Comparison of ENCODE assay signal across 8 mouse cellular contexts in the genomic region with DNA sequence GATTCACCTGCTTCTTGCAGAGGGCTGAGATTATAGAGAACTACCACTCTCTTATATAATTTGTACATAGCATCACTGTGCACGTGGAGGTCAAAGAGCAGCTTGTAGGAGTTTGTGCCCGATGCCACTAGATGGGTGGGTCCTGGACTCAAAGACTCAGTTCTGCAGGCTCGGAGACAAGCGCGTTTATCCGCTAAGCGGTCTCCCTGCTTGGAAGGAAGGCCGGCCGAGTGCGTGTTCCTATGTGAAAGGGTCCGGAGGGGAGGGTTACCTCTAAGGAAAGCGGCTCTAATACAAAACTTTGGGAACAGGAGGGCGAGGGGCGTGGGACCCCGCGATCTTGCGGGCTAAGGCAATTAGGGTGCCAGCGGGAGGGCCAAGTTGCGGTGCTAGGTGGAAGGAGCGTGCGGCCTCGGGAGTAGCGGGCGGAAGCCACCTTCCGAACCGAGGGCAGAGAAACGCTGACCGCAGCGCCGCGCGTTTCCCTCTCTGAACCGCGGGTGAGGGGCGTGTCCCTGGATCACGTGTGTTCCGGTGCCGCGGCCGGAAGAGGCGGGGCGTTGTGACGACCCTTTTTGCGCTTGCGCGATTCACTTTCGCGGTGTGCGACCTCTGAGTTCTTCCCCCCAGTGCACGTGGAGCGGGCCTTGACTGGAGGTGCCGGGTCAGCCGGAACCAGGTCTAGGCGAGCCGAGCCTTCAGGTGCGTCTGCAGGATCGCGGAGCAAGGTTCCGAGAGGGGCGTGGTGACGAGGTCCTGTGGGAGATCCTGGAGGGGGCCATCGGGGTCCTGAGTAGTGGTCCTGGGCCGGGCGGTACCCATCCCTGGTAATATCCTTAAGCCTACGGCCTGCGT. TPM values are rescaled to one million over a fixed set of nuclear protein-coding genes. Genes with fewer than 3 reads are reported as not detected.
A peak's percentile ranks its signal among the peaks of the same experiment; 100 is the strongest.
DNase-seq lines count a peak whose midpoint lies in the region; ATAC-seq lines count a peak whose summit lies in the region.

A gene (plus strand): TSS at position 608 of the 855 bp plus-strand sequence.

- under 1% methylated on average over 66 of the region's 66 CpGs for WGBS in heart, embryonic 13.5 days
- WGBS in liver, embryonic 15.5 days (ENCODE audit: insufficient replicate concordance), result under 1% methylated on average over 66 of the region's 66 CpGs
- WGBS in neural tube, embryonic 12.5 days, result under 1% methylated on average over 66 of the region's 66 CpGs

- peak within 1 kb of the TSS; percentile 86 for H3K4me3 ChIP-seq in heart, embryonic 13.5 days
- peak within 1 kb of the TSS; percentile 94 for H3K4me3 ChIP-seq in liver, embryonic 15.5 days (replicated peaks)
- H3K4me3 ChIP-seq in neural tube, embryonic 12.5 days, result peak within 1 kb of the TSS; percentile 87

- peak; percentile 93 for ATAC-seq in erythroid progenitor cell, adult 5-6 weeks (replicated peaks; ENCODE audit: low FRiP score, poor library complexity, severe bottlenecking)
- peak; percentile 90 for ATAC-seq in heart, embryonic 13.5 days (ENCODE audit: extremely low read depth, insufficient number of reproducible peaks, low FRiP score, low TSS enrichment)
- peak; percentile 85 for ATAC-seq in liver, embryonic 15.5 days (ENCODE audit: insufficient read depth)
- peak; percentile 95 for ATAC-seq in neural tube, embryonic 12.5 days (ENCODE audit: low FRiP score, low read depth)

- H3K36me3 ChIP-seq in heart, embryonic 13.5 days, result peaks cover 78% of the 10 kb centered on the region
- H3K36me3 ChIP-seq in liver, embryonic 15.5 days (replicated peaks), result peaks cover 75% of the 10 kb centered on the region
- peaks cover 65% of the 10 kb centered on the region for H3K36me3 ChIP-seq in neural tube, embryonic 12.5 days

- peak; percentile 97 for DNase-seq in CD4-positive, CD25-positive, alpha-beta regulatory T cell, adult 2 months (ENCODE audit: low read depth, low spot score)
- DNase-seq in brain, embryonic 18.5 days (ENCODE audit: low read depth, low spot score), result peak; percentile 78
- peak; percentile 93 for DNase-seq in kidney, postnatal 10 days
- DNase-seq in telencephalon, adult 2 months (ENCODE audit: low read depth, low spot score), result peak; percentile 74

- peak within 1 kb of the TSS; percentile 94 for H3K9ac ChIP-seq in heart, embryonic 13.5 days
- peak within 1 kb of the TSS; percentile 79 for H3K9ac ChIP-seq in liver, embryonic 15.5 days
- H3K9ac ChIP-seq in neural tube, embryonic 12.5 days, result peak within 1 kb of the TSS; percentile 56

- H3K4me2 ChIP-seq in heart, embryonic 13.5 days, result peak within 1 kb of the TSS; percentile 92
- H3K4me2 ChIP-seq in liver, embryonic 15.5 days, result peak within 1 kb of the TSS; percentile 89
- peak within 1 kb of the TSS; percentile 95 for H3K4me2 ChIP-seq in neural tube, embryonic 12.5 days (replicated peaks)

- peak within 1 kb of the TSS; percentile 90 for H3K27ac ChIP-seq in heart, embryonic 13.5 days (replicated peaks)
- H3K27ac ChIP-seq in liver, embryonic 15.5 days (replicated peaks), result peak within 1 kb of the TSS; percentile 83
- no peak within 1 kb of the TSS for H3K27ac ChIP-seq in neural tube, embryonic 12.5 days

- no peaks in the 10 kb centered on the region for H3K9me3 ChIP-seq in heart, embryonic 13.5 days
- no peaks in the 10 kb centered on the region for H3K9me3 ChIP-seq in liver, embryonic 15.5 days (replicated peaks)
- no peaks in the 10 kb centered on the region for H3K9me3 ChIP-seq in neural tube, embryonic 12.5 days

- no peaks in the 10 kb centered on the region for H3K27me3 ChIP-seq in heart, embryonic 13.5 days (replicated peaks)
- H3K27me3 ChIP-seq in liver, embryonic 15.5 days, result no peaks in the 10 kb centered on the region
- H3K27me3 ChIP-seq in neural tube, embryonic 12.5 days (replicated peaks), result no peaks in the 10 kb centered on the region

- H3K4me1 ChIP-seq in heart, embryonic 13.5 days, result peaks cover 18% of the 10 kb centered on the region
- H3K4me1 ChIP-seq in liver, embryonic 15.5 days (replicated peaks), result peaks cover 24% of the 10 kb centered on the region
- H3K4me1 ChIP-seq in neural tube, embryonic 12.5 days, result peaks cover 10% of the 10 kb centered on the region

RNA-seq across cellular contexts. Expression of the gene that starts here (rescaled TPM):
- 6.7 and 17.3 TPM in 2 replicates for total RNA-seq in erythroid progenitor cell, adult 5-6 weeks (2015; ENCODE audit: low replicate concordance)
- total RNA-seq in erythroid progenitor cell, adult 5-6 weeks (2017; ENCODE audit: low replicate concordance), result 5.7 and 8.9 TPM in 2 replicates
- 42.7 and 48.1 TPM in 2 replicates for polyA plus RNA-seq in heart, embryonic 13.5 days (2015; fragmentation: Nextera tagmentation; extraction: Ambion mirVana)
- 32.1 and 33.5 TPM in 2 replicates for polyA plus RNA-seq in liver, embryonic 15.5 days (2015; fragmentation: Nextera tagmentation; extraction: Ambion mirVana)
- 53.9 and 56.3 TPM in 2 replicates for polyA plus RNA-seq in neural tube, embryonic 12.5 days (2016; fragmentation: Nextera tagmentation; extraction: Ambion mirVana)
